Mouse (Mus musculus) layer of hippocampus, postnatal 25 days (tissue): ENCODE results near the gene Brs3. TPM values are rescaled to one million over a fixed set of nuclear protein-coding genes. Genes with fewer than 3 reads are reported as not detected.

Source experiments
- DNase-seq, 2 experiments: peaks; one replicate each; pipeline ENCODE4 v3.0.0; 2022; ENCODE audit warnings: mixed read lengths in 2 of 2, low spot score in 1 of 2; ENCODE audit errors: extremely low spot score in 1 of 2
- total RNA-seq, 2 experiments: library from RNA; stranded (reverse); gene quantifications; 2 replicates each; pipeline ENCODE4 v1.2.3; 2021

Brs3 gene
- under 1 TPM; 0.26 to 0.34 TPM for total RNA-seq

DNA sequence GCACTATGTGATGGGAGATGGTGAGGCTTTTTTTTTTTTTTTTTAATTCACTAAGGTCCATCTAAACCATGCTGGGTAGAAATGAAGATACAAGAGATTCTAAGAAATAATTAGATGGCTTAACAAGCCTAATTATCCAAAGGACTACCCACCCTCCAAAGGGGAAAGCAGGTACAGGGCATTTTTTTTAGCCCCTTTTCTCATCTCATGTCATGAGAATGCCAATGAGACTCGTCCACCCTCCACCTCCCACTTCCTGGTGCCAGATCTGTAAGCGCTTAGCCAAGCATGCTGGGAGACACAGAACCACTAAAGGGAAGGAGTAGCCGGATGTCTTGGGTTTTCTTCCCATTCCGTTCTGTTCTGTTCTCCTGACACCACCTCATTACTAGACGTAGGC is at the start of gene Brs3:
TSS of gene Brs3 (plus strand) at position 301 of the 400 bp plus-strand sequence.
- DNase-seq = no peak

- DNase-seq = no peak
Measured at GRCm38 (mm10) chrX:57012891-57013290, 30.0 kb upstream of the Brs3 start.

GRCm38 (mm10) chrX:57043869-57044268 is 995 bp downstream of the Brs3 start:
- no peak for DNase-seq

DNA sequence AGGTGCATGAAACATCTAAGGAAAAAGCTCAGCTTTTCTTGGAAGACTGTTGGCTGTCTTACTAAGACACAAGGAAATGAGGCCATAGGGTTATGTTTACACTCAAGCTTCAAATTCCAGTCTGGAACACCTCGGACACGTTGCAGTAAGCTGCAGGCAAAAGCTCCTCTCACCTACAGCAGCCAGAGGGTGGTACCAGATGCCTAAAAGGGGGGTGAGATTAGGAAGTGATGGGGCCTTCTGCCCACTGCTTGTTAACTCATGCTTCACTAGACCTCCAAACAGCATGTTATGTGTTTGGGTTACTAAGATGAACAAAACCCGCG is 9.9 kb downstream of the Brs3 start:
- no peak for DNase-seq

DNA sequence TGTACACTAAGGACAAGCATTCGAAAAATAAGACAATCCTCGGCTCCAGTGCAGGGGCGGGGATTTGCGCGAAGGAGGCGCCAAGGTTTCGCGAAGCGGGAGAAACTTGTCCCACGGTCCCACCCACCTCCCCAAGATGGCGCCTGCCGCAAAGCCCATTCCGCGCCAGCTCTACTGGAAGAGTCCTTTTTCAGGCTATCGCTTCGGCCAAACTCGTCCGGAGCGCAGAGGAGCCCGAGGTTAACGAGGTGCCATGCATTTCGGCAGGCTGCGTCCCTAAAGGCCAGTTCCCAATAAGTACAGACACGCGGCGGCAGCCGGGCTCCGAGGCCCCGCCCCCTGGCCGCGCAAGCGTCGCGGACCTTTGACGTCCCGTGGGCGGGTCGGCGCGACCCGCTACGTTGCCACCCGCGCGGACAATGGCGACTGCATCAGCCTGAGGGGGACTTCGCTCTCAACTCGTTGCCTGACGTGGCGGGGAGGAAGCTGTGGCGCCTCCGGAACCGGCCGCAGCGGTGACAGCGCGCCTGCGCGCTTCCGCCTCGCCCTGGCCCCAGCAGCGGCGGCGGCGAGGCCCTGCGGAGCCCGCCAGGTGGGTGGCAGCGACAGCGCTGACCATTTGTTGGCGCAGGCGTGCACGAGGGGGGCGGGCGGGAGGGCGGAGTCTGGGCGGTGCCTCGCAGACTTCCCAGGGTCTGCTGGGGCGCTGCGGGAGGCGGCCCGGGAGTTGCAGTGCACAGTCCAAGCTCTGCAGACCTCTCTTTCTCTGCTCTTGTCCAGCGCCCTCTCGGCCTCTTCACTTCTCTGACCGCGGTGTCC is 10.5 kb downstream of the Brs3 start, which contains the start of gene Htatsf1:
TSS of gene Htatsf1 (plus strand) at position 410 of the 819 bp plus-strand sequence.
- DNase-seq = peak; percentile 65 to 84

GRCm38 (mm10) chrX:57053993-57054385 is 11.1 kb downstream of the Brs3 start:
- no peak for DNase-seq

- no peak for DNase-seq
Measured at GRCm38 (mm10) chrX:57081496-57081895, 38.6 kb downstream of the Brs3 start.

DNA sequence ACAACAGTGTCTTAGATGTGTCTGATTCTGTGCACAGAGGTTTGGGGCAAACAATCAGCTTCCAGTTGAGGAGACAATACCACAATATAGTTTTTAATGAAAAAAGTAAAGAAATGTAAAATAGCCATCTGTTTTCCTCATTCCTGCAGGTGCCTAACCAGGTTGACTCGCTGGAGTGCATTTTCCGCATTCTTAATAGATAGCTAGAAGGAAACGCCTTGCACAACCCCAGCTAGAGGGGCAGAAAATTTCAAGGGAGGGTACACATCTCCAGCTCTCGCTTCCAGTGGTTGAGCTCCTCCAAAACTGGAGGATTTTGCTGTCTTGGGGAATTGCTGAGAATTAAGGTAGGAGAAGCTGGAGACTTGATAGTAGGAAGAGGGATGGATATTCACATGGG is 44.9 kb downstream of the Brs3 start, which contains the start of gene Vgll1:
TSS of gene Vgll1 (plus strand) at position 301 of the 400 bp plus-strand sequence.
- DNase-seq = no peak

Other genes starting within 250 kb of the Brs3 start
- gene Map7d3, start 220.7 kb upstream of the Brs3 start, total RNA-seq = under 1 TPM in 1 of 2 experiments, not detected in 1; 0.25 TPM
- gene Adgrg4, start 172.9 kb upstream of the Brs3 start, total RNA-seq = not detected
- gene Htatsf1, start 10.5 kb downstream of the Brs3 start, total RNA-seq = 10 to 100 TPM; 59.2 to 63.0 TPM
- gene Vgll1, start 45.0 kb downstream of the Brs3 start, total RNA-seq = not detected
- gene Cd40lg, start 169.1 kb downstream of the Brs3 start, total RNA-seq = not detected